In genomic region chr7:62877033-62877432, GRCm38 (mm10) we compare ENCODE assay signal across 9 mouse cellular contexts. TPM values are rescaled to one million over a fixed set of nuclear protein-coding genes. Genes with fewer than 3 reads are reported as not detected.
A peak's percentile ranks its signal among the peaks of the same experiment; 100 is the strongest.
DNase-seq lines count a peak whose midpoint lies in the region; ATAC-seq and TF ChIP-seq lines count a peak whose summit lies in the region.
"Had no signal": no experiment of that assay in that cellular context is flagged by ENCODE, and none has a peak within 500 bp of the region (broad histone marks: within the 10 kb centered on the region; RNA-seq: fewer than 3 reads in every experiment).

No protein-coding gene starts in this region.

- no peak overlapping the region for H3K9ac ChIP-seq in intestine, postnatal 0 days (ENCODE audit: low read depth, low read length)
- no peak overlapping the region for H3K9ac ChIP-seq in intestine, embryonic 16.5 days (ENCODE audit: low read depth, low read length)
- no peak overlapping the region for H3K9ac ChIP-seq in CH12.LX (ENCODE audit: insufficient read depth, low read depth)
- no peak overlapping the region for H3K9ac ChIP-seq in forebrain, embryonic 16.5 days (replicated peaks; ENCODE audit: low read depth, low read length)
- no peak overlapping the region for H3K9ac ChIP-seq in limb, embryonic 14.5 days (ENCODE audit: low read depth, low read length, severe bottlenecking)

- peak; percentile 32 for DNase-seq in CH12.LX (ENCODE audit: extremely low read depth)
- peak; percentile 12 for DNase-seq in brain, embryonic 18.5 days (ENCODE audit: low read depth, low spot score)
- peak; percentile 64 for DNase-seq in limb, embryonic 14.5 days (ENCODE audit: low spot score)
- DNase-seq in spleen, postnatal 10 days (ENCODE audit: low spot score in 2 of 2), result no peak
- DNase-seq in natural killer cell, adult 2 months (ENCODE audit: low spot score in 2 of 2), result no peak

- peak; percentile 59 for TF ChIP-seq CTCF in intestine, postnatal 0 days (IDR thresholded peaks at IDR 0.05; ENCODE audit: low read depth)
- peak in 1 of 2 experiments; percentile 63; a peak in 2 of 4 replicates for TF ChIP-seq CTCF in CH12.LX (conservative IDR thresholded peaks at IDR 0.05 in 1 of 2, IDR thresholded peaks at IDR 0.05 in 1 of 2; ENCODE audit: low read depth in 2 of 2, low read length in 2 of 2)

- no peak overlapping the region for H3K27ac ChIP-seq in intestine, postnatal 0 days (ENCODE audit: low read depth, low read length)
- H3K27ac ChIP-seq in intestine, embryonic 16.5 days (ENCODE audit: low read length), result no peak overlapping the region
- H3K27ac ChIP-seq in CH12.LX (ENCODE audit: insufficient read depth, low read depth), result no peak overlapping the region
- no peak overlapping the region for H3K27ac ChIP-seq in forebrain, embryonic 16.5 days (ENCODE audit: low read length)
- H3K27ac ChIP-seq in limb, embryonic 14.5 days (replicated peaks; ENCODE audit: low read depth, low read length), result no peak overlapping the region

- H3K4me1 ChIP-seq in intestine, postnatal 0 days (replicated peaks; ENCODE audit: control insufficient read depth, insufficient read depth, low read length), result no peaks in the 10 kb centered on the region
- H3K4me1 ChIP-seq in intestine, embryonic 16.5 days (ENCODE audit: control insufficient read depth, insufficient read depth, low read length), result no peaks in the 10 kb centered on the region
- H3K4me1 ChIP-seq in CH12.LX (ENCODE audit: control insufficient read depth in 1 of 2, insufficient read depth in 2 of 2), result no peaks in the 10 kb centered on the region
- no peaks in the 10 kb centered on the region for H3K4me1 ChIP-seq in forebrain, embryonic 16.5 days (replicated peaks; ENCODE audit: control insufficient read depth, insufficient read depth, low read length)
- no peaks in the 10 kb centered on the region for H3K4me1 ChIP-seq in limb, embryonic 14.5 days (ENCODE audit: control insufficient read depth, insufficient read depth, low read length)

- no peak for TF ChIP-seq EP300 in CH12.LX (IDR thresholded peaks at IDR 0.05; ENCODE audit: low read length)

- peak; percentile 9 for TF ChIP-seq RAD21 in CH12.LX (IDR thresholded peaks at IDR 0.05; ENCODE audit: low read depth, low read length)

- H3K27me3 ChIP-seq in intestine, postnatal 0 days (replicated peaks; ENCODE audit: control insufficient read depth, insufficient read depth, low read length), result no peaks in the 10 kb centered on the region
- H3K27me3 ChIP-seq in intestine, embryonic 16.5 days (replicated peaks; ENCODE audit: control insufficient read depth, insufficient read depth, low read length), result no peaks in the 10 kb centered on the region
- no peaks in the 10 kb centered on the region for H3K27me3 ChIP-seq in CH12.LX (replicated peaks)
- H3K27me3 ChIP-seq in forebrain, embryonic 16.5 days (replicated peaks; ENCODE audit: control insufficient read depth, insufficient read depth, low read length), result no peaks in the 10 kb centered on the region
- no peaks in the 10 kb centered on the region for H3K27me3 ChIP-seq in limb, embryonic 14.5 days (ENCODE audit: control insufficient read depth, insufficient read depth, low read length)

- no peak for ATAC-seq in intestine, postnatal 0 days
- ATAC-seq in intestine, embryonic 16.5 days, result no peak
- peak; percentile 81 for ATAC-seq in forebrain, embryonic 16.5 days
- ATAC-seq in limb, embryonic 14.5 days (ENCODE audit: low FRiP score, low read depth), result 0 out of 2 replicates have a peak, but pooled peaks have one; percentile 53

- WGBS in intestine, postnatal 0 days, result 20% methylated on average over 1 of the region's 1 CpGs
- WGBS in intestine, embryonic 16.5 days, result 15% methylated on average over 1 of the region's 1 CpGs
- WGBS in forebrain, embryonic 16.5 days, result 17% methylated on average over 1 of the region's 1 CpGs
- WGBS in limb, embryonic 14.5 days, result 12% methylated on average over 1 of the region's 1 CpGs

- in situ Hi-C loops in CH12.LX (cut with MboI; ENCODE audit: low pct_ligation_motif_present, low pct_unique_long_range_greater_than_20kb, low sequenced_read_pairs), result no loop called here

- H3K36me3 ChIP-seq in intestine, postnatal 0 days (ENCODE audit: control insufficient read depth, insufficient read depth), result no peaks in the 10 kb centered on the region
- no peaks in the 10 kb centered on the region for H3K36me3 ChIP-seq in intestine, embryonic 16.5 days (ENCODE audit: control insufficient read depth, insufficient read depth, low read length)
- H3K36me3 ChIP-seq in CH12.LX (replicated peaks in 1 of 2; ENCODE audit: control insufficient read depth in 1 of 2, insufficient read depth in 1 of 2, low read length in 1 of 2), result no peaks in the 10 kb centered on the region
- no peaks in the 10 kb centered on the region for H3K36me3 ChIP-seq in forebrain, embryonic 16.5 days (ENCODE audit: control insufficient read depth, insufficient read depth)
- no peaks in the 10 kb centered on the region for H3K36me3 ChIP-seq in limb, embryonic 14.5 days (ENCODE audit: control insufficient read depth, insufficient read depth, low read length)

- H3K79me2 ChIP-seq in CH12.LX (replicated peaks; ENCODE audit: control insufficient read depth, extremely low read depth, insufficient read depth, poor library complexity, severe bottlenecking), result no peaks in the 10 kb centered on the region

- dilution Hi-C loops in CH12.LX (cut with MboI; ENCODE audit: extremely low pct_ligation_motif_present, extremely low pct_unique_long_range_greater_than_20kb, low sequenced_read_pairs), result no loop called here

- no peak for TF ChIP-seq POLR2A in CH12.LX (IDR thresholded peaks at IDR 0.05; ENCODE audit: low read depth, low read length)
- no peak for TF ChIP-seq POLR2A in limb, embryonic 14.5 days (IDR thresholded peaks at IDR 0.05; ENCODE audit: borderline replicate concordance, extremely low read depth, insufficient read depth, insufficient read length)

- H3K4me2 ChIP-seq in intestine, postnatal 0 days (replicated peaks; ENCODE audit: low read depth), result no peak overlapping the region
- H3K4me2 ChIP-seq in intestine, embryonic 16.5 days (ENCODE audit: low read depth, low read length), result no peak overlapping the region
- H3K4me2 ChIP-seq in CH12.LX (ENCODE audit: insufficient read depth, low read depth, poor library complexity, severe bottlenecking), result no peak overlapping the region
- H3K4me2 ChIP-seq in forebrain, embryonic 16.5 days (ENCODE audit: low read length), result no peak overlapping the region
- H3K4me2 ChIP-seq in limb, embryonic 14.5 days (replicated peaks; ENCODE audit: low read depth, low read length, severe bottlenecking), result no peak overlapping the region

- no peaks in the 10 kb centered on the region for H3K9me3 ChIP-seq in intestine, postnatal 0 days (ENCODE audit: control insufficient read depth)
- no peaks in the 10 kb centered on the region for H3K9me3 ChIP-seq in intestine, embryonic 16.5 days (ENCODE audit: control insufficient read depth, low read length)
- peaks cover 3% of the 10 kb centered on the region for H3K9me3 ChIP-seq in CH12.LX (replicated peaks; ENCODE audit: low read length)
- H3K9me3 ChIP-seq in forebrain, embryonic 16.5 days (ENCODE audit: control insufficient read depth, low read length), result no peaks in the 10 kb centered on the region
- no peaks in the 10 kb centered on the region for H3K9me3 ChIP-seq in limb, embryonic 14.5 days (ENCODE audit: control insufficient read depth, low read length)

- H3K4me3 ChIP-seq in intestine, postnatal 0 days (ENCODE audit: low read depth, low read length), result no peak overlapping the region
- H3K4me3 ChIP-seq in intestine, embryonic 16.5 days (ENCODE audit: low read length), result no peak overlapping the region
- H3K4me3 ChIP-seq in CH12.LX (replicated peaks in 1 of 3; ENCODE audit: low read depth in 2 of 3, low read length in 2 of 3, poor library complexity in 1 of 3), result no peak overlapping the region
- no peak overlapping the region for H3K4me3 ChIP-seq in forebrain, embryonic 16.5 days (replicated peaks; ENCODE audit: low read length)
- no peak overlapping the region for H3K4me3 ChIP-seq in limb, embryonic 14.5 days (replicated peaks; ENCODE audit: low read length)

TF ChIP-seq in CH12.LX, 34 proteins besides CTCF, POLR2A, EP300 and RAD21:
- TF ChIP-seq ZMIZ1 (IDR thresholded peaks at IDR 0.05; ENCODE audit: low read depth, low read length) (no peak), ZNF384 (IDR thresholded peaks at IDR 0.05; ENCODE audit: low read depth, low read length) (peak; percentile 69)

RNA-seq across cellular contexts. Expression of gene A26c2, which starts 53.6 kb away (rescaled TPM):
- polyA plus RNA-seq in intestine, postnatal 0 days (2015; fragmentation: Nextera tagmentation; extraction: Ambion mirVana), result not detected in 2 replicates
- polyA plus RNA-seq in intestine, embryonic 16.5 days (2015; fragmentation: Nextera tagmentation; extraction: Ambion mirVana), result not detected in 2 replicates
- total RNA-seq in CH12.LX (2012; rRNA removed) (not detected in 2 replicates), CH12.LX (2014; rRNA removed) (not detected in 2 replicates)
- polyA plus RNA-seq in CH12.LX (2012; ENCODE audit: insufficient read length, low read depth), result not detected in 2 replicates
- polyA plus RNA-seq in forebrain, embryonic 16.5 days (2015; fragmentation: Nextera tagmentation; extraction: Ambion mirVana), result not detected in 2 replicates
- not detected in 2 replicates for polyA plus RNA-seq in limb, embryonic 14.5 days (2012; rRNA removed)
- not detected in 2 replicates for polyA plus RNA-seq in limb, embryonic 14.5 days (2014; fragmentation: Nextera tagmentation; extraction: Ambion mirVana)
- polyA plus RNA-seq: large intestine, adult 2 months had no signal

Comparison
In these comparisons a context has a peak if more than half of its experiments do, and no peak if none do; other contexts are left out.
1. ATAC-seq: peak in forebrain, embryonic 16.5 days (single experiment) and limb, embryonic 14.5 days (single experiment); none in intestine, postnatal 0 days (single experiment) and intestine, embryonic 16.5 days (single experiment).
2. DNase-seq: peak in CH12.LX (single experiment), brain, embryonic 18.5 days (single experiment) and limb, embryonic 14.5 days (single experiment); none in spleen, postnatal 10 days (0 of 2) and natural killer cell, adult 2 months (0 of 2).